Mouse (Mus musculus): ENCODE measurements around the gene Slc22a23.

Slc22a23 gene

GRCm38 (mm10) chr13:34265022-34265565 lies 79.9 kb downstream of the Slc22a23 start:
- DNase-seq, result no peak

- no peak for DNase-seq
Measured at GRCm38 (mm10) chr13:34264508-34264907, 80.5 kb downstream of the Slc22a23 start.

DNA sequence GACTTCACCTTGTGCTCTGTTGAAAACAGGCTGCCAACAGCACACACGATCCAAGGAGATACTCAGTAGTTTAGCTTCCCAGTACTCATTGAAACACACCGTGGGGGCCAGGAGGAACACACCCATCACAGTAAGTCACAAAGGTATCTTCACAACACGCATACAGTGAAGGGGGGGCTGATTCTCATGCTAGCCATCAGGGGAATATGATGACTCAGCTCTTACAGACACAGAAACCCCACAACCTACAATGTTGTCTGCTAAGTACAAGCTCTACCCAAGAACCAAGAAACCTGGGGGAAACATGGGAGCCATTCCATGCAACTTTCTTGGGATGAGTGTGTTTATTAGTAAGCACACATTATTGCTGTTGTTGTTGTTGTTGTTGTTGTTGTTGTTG lies 86.2 kb downstream of the Slc22a23 start:
- no peak for DNase-seq

GRCm38 (mm10) chr13:34257177-34257576 lies 87.8 kb downstream of the Slc22a23 start:
- DNase-seq, result no peak

- peak; percentile 85 for DNase-seq
Measured at GRCm38 (mm10) chr13:34256676-34257075, 88.3 kb downstream of the Slc22a23 start.

DNA sequence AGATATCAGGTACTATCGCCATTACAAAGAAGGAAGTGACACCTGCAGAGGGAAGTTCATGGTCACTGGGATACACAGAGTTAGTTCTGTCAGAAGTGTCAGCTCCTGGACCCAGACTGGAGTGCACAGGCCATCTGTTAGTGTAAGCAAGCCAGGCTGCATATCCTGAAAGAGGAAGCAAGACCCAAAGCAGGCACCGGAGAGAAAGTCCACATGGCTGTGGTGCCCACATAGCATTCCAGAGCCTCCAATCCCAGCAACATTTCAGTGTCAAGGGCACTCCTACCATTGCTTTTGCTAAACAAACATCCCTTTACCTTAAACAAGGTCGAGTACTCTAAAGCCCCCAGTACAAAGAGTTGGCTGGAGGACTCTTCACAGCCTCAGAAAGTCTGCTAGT lies 89.7 kb downstream of the Slc22a23 start:
- DNase-seq, result no peak

GRCm38 (mm10) chr13:34254691-34255090 lies 90.3 kb downstream of the Slc22a23 start:
- DNase-seq, result peak; percentile 93

DNA sequence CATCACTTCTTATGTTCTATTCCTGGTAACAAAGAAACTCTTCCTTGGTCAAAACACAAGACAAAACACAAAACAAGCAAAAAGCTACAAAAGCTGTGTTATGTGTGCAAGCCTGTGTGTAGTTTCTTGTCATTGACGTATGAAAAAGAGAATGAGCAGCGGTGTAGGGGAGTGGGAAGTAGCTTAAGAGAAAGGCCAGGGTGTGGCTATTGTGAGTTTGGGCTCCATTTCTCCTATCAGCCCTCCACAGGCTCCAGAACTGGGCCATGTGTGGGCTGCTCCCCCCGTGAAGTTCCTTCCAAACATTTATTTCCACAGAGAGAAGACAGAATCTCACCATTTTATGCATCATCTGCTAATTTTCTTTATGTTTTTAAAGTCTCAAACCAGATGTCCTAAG lies 91.2 kb downstream of the Slc22a23 start:
- no peak for DNase-seq

- no peak for DNase-seq
Measured at GRCm38 (mm10) chr13:34248941-34249920, 95.8 kb downstream of the Slc22a23 start.

- DNase-seq, result no peak
Measured at GRCm38 (mm10) chr13:34248107-34248506, 96.9 kb downstream of the Slc22a23 start.

DNA sequence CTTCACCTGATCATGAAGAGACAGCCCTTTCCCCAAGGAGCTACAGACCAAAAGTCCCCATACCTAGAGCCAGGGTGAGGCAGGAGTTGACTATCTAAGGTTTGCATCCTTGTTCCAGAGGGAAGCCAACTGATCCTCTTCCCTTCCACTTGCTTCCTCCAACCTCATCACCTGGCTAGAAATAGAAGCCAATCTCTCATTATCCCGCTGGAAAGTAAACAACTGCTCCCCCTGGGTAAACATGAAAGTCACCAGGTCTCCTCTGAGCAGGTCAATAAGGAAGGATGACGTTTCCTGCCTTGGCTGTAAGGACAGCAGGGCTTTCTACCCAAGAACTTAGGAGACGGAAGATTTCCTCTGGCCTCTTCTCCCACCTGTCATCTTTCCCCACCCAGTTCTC lies 98.2 kb downstream of the Slc22a23 start:
- no peak for DNase-seq

DNA sequence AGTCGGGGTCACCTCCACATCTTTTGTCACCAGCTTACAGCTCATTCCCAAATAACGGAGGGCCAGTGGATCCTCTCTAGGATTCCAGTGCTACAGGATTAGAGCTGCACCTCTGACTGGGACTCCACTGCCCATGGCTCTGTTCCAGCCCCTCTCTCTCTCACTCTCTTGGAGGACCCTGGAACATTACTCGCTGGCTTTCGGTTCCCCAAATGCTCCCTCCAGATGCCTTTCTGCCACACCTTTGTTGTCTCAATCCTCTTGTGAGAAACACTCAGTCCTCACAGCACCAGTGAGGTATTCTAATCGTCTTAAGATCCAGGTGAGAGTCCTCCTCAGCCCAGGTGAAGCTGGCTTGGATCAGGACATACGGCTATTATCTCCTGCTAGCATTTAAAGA lies 99.8 kb downstream of the Slc22a23 start:
- no peak for DNase-seq

GRCm38 (mm10) chr13:34244186-34244585 lies 100.8 kb downstream of the Slc22a23 start:
- no peak for DNase-seq

GRCm38 (mm10) chr13:34242211-34242610 lies 102.8 kb downstream of the Slc22a23 start:
- no peak for DNase-seq

GRCm38 (mm10) chr13:34240087-34240428 lies 104.9 kb downstream of the Slc22a23 start:
- peak; percentile 78 for DNase-seq

DNA sequence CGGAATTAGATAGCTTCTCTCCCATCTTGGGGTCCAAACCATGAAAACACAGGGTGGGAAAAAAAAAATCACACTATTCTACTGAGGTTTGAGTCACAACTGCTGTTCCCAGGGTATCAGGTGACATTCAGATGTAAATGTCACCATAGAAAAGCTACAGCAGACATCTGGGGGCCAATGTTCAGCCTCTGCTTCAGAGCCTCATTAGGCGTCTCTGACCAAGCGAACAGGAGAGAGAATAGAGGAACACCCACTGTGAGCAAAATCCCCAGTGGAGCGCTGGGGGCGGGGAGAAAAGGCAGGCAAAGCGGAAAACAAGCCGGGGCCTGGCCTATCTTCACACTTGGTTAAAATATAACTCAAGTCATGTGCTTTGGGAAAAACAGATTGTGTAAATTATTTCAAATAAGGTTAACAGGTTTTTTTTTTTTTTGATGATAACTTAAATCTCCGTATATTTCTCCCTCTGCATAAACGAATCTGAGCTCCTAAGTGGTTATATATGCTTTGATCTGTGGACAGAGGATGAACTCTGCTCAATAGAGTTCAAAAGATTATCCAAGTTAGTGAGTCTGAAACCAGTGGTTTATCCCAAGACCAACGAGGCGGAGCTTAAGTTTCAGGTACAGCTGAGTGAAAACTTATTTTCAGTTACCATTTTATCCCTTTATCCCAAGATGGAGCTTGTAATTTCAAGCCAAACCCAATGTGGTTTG lies 105.5 kb downstream of the Slc22a23 start:
- DNase-seq, result peak; percentile 79

GRCm38 (mm10) chr13:34238646-34239290 lies 106.2 kb downstream of the Slc22a23 start:
- no peak for DNase-seq

GRCm38 (mm10) chr13:34235056-34235455 lies 109.9 kb downstream of the Slc22a23 start:
- no peak for DNase-seq

GRCm38 (mm10) chr13:34234439-34234838 lies 110.5 kb downstream of the Slc22a23 start:
- DNase-seq, result peak; percentile 62

- no peak for DNase-seq
Measured at GRCm38 (mm10) chr13:34232992-34233391, 112.0 kb downstream of the Slc22a23 start.

- no peak for DNase-seq
Measured at GRCm38 (mm10) chr13:34228905-34229304, 116.1 kb downstream of the Slc22a23 start.

DNA sequence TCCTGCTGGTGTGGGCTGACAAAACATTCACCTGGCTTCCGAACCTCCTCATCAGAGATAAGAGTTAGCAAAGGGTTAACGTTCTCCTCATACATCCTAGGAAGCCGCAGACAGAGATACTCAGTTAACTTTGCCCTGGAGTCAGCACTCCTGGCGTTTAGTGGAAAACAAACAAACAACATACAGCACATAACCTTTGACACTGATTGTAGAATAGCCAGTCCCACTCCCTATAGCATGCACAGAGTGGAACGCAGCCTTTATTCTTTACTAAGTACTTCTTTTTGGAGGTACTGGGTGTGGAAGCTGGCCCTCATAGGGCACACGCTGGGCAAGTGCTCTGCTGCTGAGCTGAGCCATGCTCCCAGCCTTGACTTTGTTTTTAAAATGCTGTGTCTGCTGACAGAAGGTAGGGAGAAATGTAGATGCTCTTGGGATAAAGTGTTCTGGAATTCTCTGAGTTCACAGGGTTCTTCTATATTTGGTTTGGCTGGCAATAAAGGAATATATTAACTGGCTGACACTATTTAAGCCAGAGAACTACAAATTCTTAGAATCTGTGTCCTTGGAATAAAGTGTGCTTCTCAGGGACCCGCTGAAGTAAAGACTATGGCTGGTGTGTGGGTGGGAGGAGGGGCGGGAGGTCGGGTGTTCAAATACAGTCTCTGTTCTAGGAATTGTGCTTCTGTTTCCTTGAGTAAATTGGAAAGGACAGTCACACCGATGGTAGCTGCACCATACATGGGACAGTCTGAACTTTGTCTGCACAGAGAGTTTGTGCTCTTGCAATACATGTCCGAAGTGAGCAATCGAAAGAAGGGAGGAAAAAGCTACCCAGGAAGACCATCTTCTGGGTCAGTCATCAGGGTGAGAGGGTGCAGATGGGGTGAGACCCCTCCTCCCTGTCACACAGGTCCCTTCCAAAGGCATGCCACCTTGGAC lies 117.0 kb downstream of the Slc22a23 start:
- DNase-seq, result no peak

Measured in kidney, adult 11 months (tissue).